Mouse (Mus musculus) lung, embryonic 14.5 days (tissue): Measurements from ENCODE around the gene Dnajc5. TPM values are rescaled to one million over a fixed set of nuclear protein-coding genes. Genes with fewer than 3 reads are reported as not detected.

Source experiments
- ATAC-seq: fragments of 200-750 bp; cut with Nextera tagmentation; 2 replicates; pipeline ENCODE4 v1.8.0; 2017; ENCODE audit warnings: mild to moderate bottlenecking, moderate TSS enrichment, moderate library complexity; ENCODE audit not compliant: insufficient read depth
- DNase-seq: peaks from one replicate; pipeline ENCODE4 v3.0.0-alpha.2; 2015
- H3K27ac ChIP-seq: fragments of 300-500 bp; sonication (generic); 2 replicates; pipeline ENCODE4 v1.5.1; 2014; ENCODE audit warnings: low read depth, mild to moderate bottlenecking, moderate library complexity
- H3K27me3 ChIP-seq: fragments of 300-500 bp; sonication (generic); 2 replicates; pipeline ENCODE4 v1.6.1; 2014; ENCODE audit warnings: low read length, control low read depth; ENCODE audit not compliant: insufficient read depth
- H3K36me3 ChIP-seq: fragments of 300-500 bp; sonication (generic); 2 replicates; pipeline ENCODE4 v1.6.1; 2014; ENCODE audit warnings: control low read depth; ENCODE audit not compliant: insufficient read depth
- H3K4me1 ChIP-seq: fragments of 300-500 bp; sonication (generic); 2 replicates; pipeline ENCODE4 v1.6.1; 2014; ENCODE audit warnings: antibody characterized with exemption, control low read depth; ENCODE audit not compliant: insufficient read depth
- H3K4me2 ChIP-seq: fragments of 300-500 bp; sonication (generic); 2 replicates; pipeline ENCODE4 v1.6.1; 2014; ENCODE audit warnings: mild to moderate bottlenecking
- H3K4me3 ChIP-seq: fragments of 300-500 bp; sonication (generic); 2 replicates; pipeline ENCODE4 v1.5.1; 2014; ENCODE audit warnings: low read depth, low read length
- H3K9ac ChIP-seq: fragments of 300-500 bp; sonication (generic); 2 replicates; pipeline ENCODE4 v1.6.1; 2014
- H3K9me3 ChIP-seq: fragments of 300-500 bp; sonication (generic); 2 replicates; pipeline ENCODE4 v1.6.1; 2016; ENCODE audit warnings: low read depth, low read length, control low read depth
- CTCF ChIP-seq: IDR thresholded peaks from 2 replicates; pipeline ENCODE4 v1.5.1; 2016; ENCODE audit warnings: antibody characterized with exemption, low read depth
- WGBS: fragments of 180-500 bp; shearing (Covaris S2); extraction: QIAGEN DNeasy Blood & Tissue Kit; methylation state at CpG from one replicate; pipeline ENCODE4 v1.1.7; 2014; 5-methylcytosine and 5-hydroxymethylcytosine counted together
- polyA plus RNA-seq: library from polyadenylated mRNA; unstranded; fragments of >200 nt; fragmentation: Nextera tagmentation; extraction: Ambion mirVana; gene quantifications from 2 replicates; pipeline ENCODE4 v1.2.1, GENCODE M21; 2014

The Dnajc5 gene
- 79.4 and 81.3 TPM in 2 replicates for polyA plus RNA-seq

DNA sequence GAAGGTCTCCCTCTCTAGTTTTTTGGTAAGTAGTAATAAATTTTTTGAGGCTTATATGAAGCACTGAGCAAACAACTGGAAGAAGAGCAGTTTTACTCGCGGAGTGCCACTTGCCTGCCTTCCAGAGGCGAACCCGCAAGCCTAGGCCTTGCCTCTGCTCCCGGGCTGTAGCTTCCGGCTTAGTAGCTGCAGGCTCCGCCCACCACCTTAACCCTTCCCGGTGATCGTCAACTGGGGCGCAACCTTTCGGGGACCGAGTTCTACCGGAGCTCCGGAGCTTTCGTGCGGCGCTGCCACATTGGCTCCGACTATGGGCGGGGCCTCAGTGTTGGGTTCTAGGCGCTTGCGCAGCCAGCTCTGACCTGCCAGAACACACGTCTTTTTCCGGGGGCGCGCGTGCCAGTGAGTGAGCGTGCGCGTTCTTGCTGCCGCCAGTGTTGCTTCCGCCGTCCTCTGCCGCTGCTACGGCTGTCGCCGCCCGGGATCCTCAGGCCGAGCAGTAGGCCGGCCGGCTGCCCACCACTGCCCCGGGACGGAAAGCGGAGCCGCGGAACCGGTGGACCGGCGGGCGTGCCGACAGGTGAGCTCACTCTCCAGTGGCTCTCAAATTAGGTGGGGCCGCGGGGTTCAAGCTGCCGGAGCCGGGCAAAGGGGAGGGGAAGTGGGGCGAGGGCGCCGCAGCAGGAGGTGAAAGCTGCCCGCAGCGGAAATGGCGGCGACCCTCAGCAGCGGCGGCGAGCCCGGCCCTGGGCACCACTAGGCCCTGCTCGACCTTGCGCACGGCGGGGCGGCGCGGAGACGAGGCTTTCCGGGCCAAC, at the start of gene Dnajc5:
Gene Dnajc5, plus strand, starts transcription at position 368 of the 818 bp plus-strand sequence.
- H3K27me3 ChIP-seq = no peaks in the 10 kb centered on the region
- peak within 1 kb of the TSS; percentile 82 for H3K4me2 ChIP-seq
- peaks cover 37% of the 10 kb centered on the region for H3K36me3 ChIP-seq
- H3K9me3 ChIP-seq = no peaks in the 10 kb centered on the region
- peaks cover 11% of the 10 kb centered on the region; the same call in 1 of the 2 replicates for H3K4me1 ChIP-seq
- H3K9ac ChIP-seq = peak within 1 kb of the TSS; percentile 93
- no peak for TF ChIP-seq CTCF
- peak within 1 kb of the TSS; percentile 98 for H3K27ac ChIP-seq
- peak; percentile 98 for ATAC-seq
- WGBS = under 1% methylated on average over 74 of the region's 74 CpGs
- H3K4me3 ChIP-seq = peak within 1 kb of the TSS; percentile 96
- DNase-seq = peak; percentile 99

DNA sequence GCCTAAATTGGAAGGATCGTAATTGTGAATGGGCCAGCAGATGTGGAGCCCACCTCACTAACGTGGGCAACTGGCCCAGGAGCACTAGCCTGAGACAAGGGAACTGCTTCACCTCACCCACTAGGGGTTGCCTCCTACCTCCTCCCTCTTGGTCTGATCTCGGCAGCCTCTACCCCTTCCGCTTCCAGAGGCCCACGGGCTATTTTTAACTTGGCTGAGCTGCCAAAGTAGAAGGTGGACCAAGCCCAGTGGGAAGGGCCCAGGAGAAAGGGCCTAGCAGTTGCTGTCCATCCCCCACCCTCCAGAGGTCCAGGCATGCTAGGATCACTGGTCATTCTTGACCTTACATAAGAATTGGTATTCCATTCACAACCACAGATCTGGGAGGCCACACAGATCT, 49.0 kb upstream of the Dnajc5 start:
- H3K4me3 ChIP-seq = no peak overlapping the region
- peak overlapping the region; percentile 33; the same call in 1 of the 2 replicates for H3K27ac ChIP-seq
- H3K9ac ChIP-seq = no peak overlapping the region
- no peak for TF ChIP-seq CTCF
- no peak for ATAC-seq
- H3K4me1 ChIP-seq = 0 out of 2 replicates have a peak, but pooled peaks cover 10% of the 10 kb centered on the region
- no peaks in the 10 kb centered on the region for H3K36me3 ChIP-seq
- no peaks in the 10 kb centered on the region for H3K9me3 ChIP-seq
- no peak overlapping the region for H3K4me2 ChIP-seq
- no peaks in the 10 kb centered on the region for H3K27me3 ChIP-seq
- peak; percentile 39 for DNase-seq
- 34% methylated on average over 5 of the region's 5 CpGs for WGBS

DNA sequence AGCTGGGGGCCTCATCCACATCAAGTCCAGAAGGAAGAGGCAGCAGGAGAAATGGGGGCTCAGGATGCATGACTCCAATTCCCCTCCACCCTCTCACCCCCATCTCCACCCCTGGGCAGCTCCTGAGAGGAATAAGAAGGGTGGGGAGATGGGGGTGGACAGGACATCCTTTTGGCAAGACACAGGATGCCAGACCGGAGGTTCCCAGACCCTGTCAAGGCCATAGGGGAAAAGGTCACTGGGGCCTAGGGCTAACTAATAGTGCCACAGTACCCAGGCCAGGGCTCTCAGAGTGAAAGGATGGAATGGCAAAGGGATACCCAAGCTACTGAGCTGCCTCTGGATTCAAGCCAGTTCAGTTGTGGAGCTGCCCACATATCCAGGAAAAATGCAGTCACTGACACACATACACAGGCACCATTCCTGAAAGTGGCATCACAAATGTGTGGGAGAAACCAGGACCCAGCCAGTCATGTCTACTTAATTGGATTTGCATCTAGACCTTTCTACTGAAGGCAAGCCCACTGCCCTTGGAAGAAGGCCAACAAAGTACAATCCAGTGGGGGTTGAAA, 47.9 kb upstream of the Dnajc5 start:
- Histone ChIP-seq H3K36me3 (no peaks in the 10 kb centered on the region), H3K4me1 (0 out of 2 replicates have a peak, but pooled peaks cover 10% of the 10 kb centered on the region), H3K9me3 (no peaks in the 10 kb centered on the region), H3K4me2 (no peak overlapping the region), H3K9ac (no peak overlapping the region), H3K4me3 (no peak overlapping the region), H3K27me3 (no peaks in the 10 kb centered on the region), H3K27ac (no peak overlapping the region)
- WGBS = 50% methylated on average over 1 of the region's 1 CpGs
- DNase-seq (no peak), ATAC-seq (no peak)
- TF ChIP-seq CTCF = no peak

- ATAC-seq = no peak
- no peak for TF ChIP-seq CTCF
- H3K4me2 ChIP-seq = no peak overlapping the region
- 0 out of 2 replicates have a peak overlapping the region, but pooled peaks have one; percentile 12 for H3K27ac ChIP-seq
- no peaks in the 10 kb centered on the region for H3K27me3 ChIP-seq
- no peaks in the 10 kb centered on the region for H3K9me3 ChIP-seq
- H3K36me3 ChIP-seq = no peaks in the 10 kb centered on the region
- no peak overlapping the region for H3K9ac ChIP-seq
- 40% methylated on average over 2 of the region's 2 CpGs for WGBS
- H3K4me1 ChIP-seq = peaks cover 6% of the 10 kb centered on the region; the same call in 1 of the 2 replicates
- DNase-seq = no peak
- H3K4me3 ChIP-seq = no peak overlapping the region
Measured at GRCm38 (mm10) chr2:181483120-181483519, 37.2 kb upstream of the Dnajc5 start.

- Histone ChIP-seq H3K9me3 (no peaks in the 10 kb centered on the region), H3K36me3 (no peaks in the 10 kb centered on the region), H3K4me1 (peaks cover 6% of the 10 kb centered on the region; the same call in 1 of the 2 replicates), H3K4me2 (no peak overlapping the region), H3K27me3 (no peaks in the 10 kb centered on the region), H3K9ac (no peak overlapping the region), H3K4me3 (no peak overlapping the region), H3K27ac (0 out of 2 replicates have a peak overlapping the region, but pooled peaks have one; percentile 12)
- TF ChIP-seq CTCF = peak; percentile 41
- DNase-seq (peak; percentile 41), ATAC-seq (no peak)
- 34% methylated on average over 7 of the region's 7 CpGs for WGBS
Measured at GRCm38 (mm10) chr2:181483562-181484318, 36.5 kb upstream of the Dnajc5 start.

GRCm38 (mm10) chr2:181484456-181485233, 35.6 kb upstream of the Dnajc5 start:
- H3K9me3 ChIP-seq = no peaks in the 10 kb centered on the region
- WGBS = 75% methylated on average over 6 of the region's 6 CpGs
- no peak overlapping the region for H3K4me3 ChIP-seq
- no peak overlapping the region for H3K4me2 ChIP-seq
- no peak overlapping the region for H3K27ac ChIP-seq
- no peaks in the 10 kb centered on the region for H3K36me3 ChIP-seq
- no peak for TF ChIP-seq CTCF
- H3K27me3 ChIP-seq = no peaks in the 10 kb centered on the region
- ATAC-seq (no peak), DNase-seq (no peak)
- no peak overlapping the region for H3K9ac ChIP-seq
- peaks cover 6% of the 10 kb centered on the region; the same call in 1 of the 2 replicates for H3K4me1 ChIP-seq
